Mouse (Mus musculus): ENCODE results near the gene Nemp1.

DNA sequence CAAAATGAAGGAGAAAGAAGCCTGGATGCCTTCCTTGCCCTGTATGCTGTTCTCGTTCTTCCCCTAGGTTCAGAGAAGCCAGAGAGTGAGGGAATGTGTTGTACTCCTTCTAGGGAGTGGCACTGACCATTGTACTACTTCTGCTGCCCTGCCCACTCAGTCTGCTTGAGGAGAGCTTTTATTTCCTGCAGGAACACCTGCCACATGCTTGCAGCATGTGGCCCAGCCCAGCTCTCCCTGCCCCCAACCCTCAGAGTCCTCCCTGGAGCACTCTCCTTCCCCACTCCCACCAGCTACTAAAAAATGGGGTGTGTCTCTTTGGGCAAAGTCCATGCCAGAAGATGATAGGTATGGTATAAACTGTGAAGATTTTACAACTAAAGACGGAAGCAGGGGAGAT, 37.6 kb downstream of the Nemp1 start:
- TF ChIP-seq EP300 (IDR thresholded peaks at IDR 0.05; ENCODE audit: low read depth) = no peak
- TF ChIP-seq CTCF (IDR thresholded peaks at IDR 0.05; ENCODE audit: low read depth) = no peak

Measured in liver, embryonic 14.5 days (tissue).